Mouse (Mus musculus) megakaryocyte-erythroid progenitor cell, adult 5-6 weeks (primary cell): Measurements from ENCODE around the gene 1810013L24Rik. TPM values are rescaled to one million over a fixed set of nuclear protein-coding genes. Genes with fewer than 3 reads are reported as not detected.
A peak's percentile ranks its signal among the peaks of the same experiment; 100 is the strongest.

ENCODE experiments used
- ATAC-seq: replicated peaks from 2 replicates; pipeline ENCODE4 v1.8.0; 2016; ENCODE audit warnings: mild to moderate bottlenecking, inconsistent platforms; ENCODE audit not compliant: severe bottlenecking, poor library complexity, low FRiP score, low TSS enrichment
- total RNA-seq, 2 experiments: library from RNA; stranded (forward) in 1 of 2; stranded (reverse) in 1 of 2; fragments of 200-1000, 215-1000 nt in 1 of 2; fragments of >200 nt in 1 of 2; fragmentation: Nextera tagmentation in 1 of 2; gene quantifications; 2 replicates each; pipeline ENCODE4 v1.2.3; 2014 to 2017

1810013L24Rik gene
- total RNA-seq (2014; fragmentation: Nextera tagmentation) (45.2 and 52.0 TPM in 2 replicates), total RNA-seq (2017) (45.7 and 54.5 TPM in 2 replicates)

GRCm38 (mm10) chr16:8829564-8830359 lies at the start of gene 1810013L24Rik:
Gene 1810013L24Rik (plus strand): TSS chr16:8830100.
- peak; percentile 91 for ATAC-seq

GRCm38 (mm10) chr16:8780187-8780586 lies 49.7 kb upstream of the 1810013L24Rik start:
- ATAC-seq = no peak

GRCm38 (mm10) chr16:8781191-8781590 lies 48.7 kb upstream of the 1810013L24Rik start:
- ATAC-seq = peak; percentile 66; the same call in 1 of the 2 replicates

GRCm38 (mm10) chr16:8781660-8782059 lies 48.2 kb upstream of the 1810013L24Rik start:
- ATAC-seq = no peak

GRCm38 (mm10) chr16:8783198-8783913 lies 46.5 kb upstream of the 1810013L24Rik start:
- no peak for ATAC-seq

GRCm38 (mm10) chr16:8784753-8785152 lies 45.1 kb upstream of the 1810013L24Rik start:
- ATAC-seq = no peak

GRCm38 (mm10) chr16:8790886-8791285 lies 39.0 kb upstream of the 1810013L24Rik start:
- ATAC-seq = no peak

GRCm38 (mm10) chr16:8791949-8792557 lies 37.8 kb upstream of the 1810013L24Rik start, which contains the start of gene Usp7:
Gene Usp7 (minus strand): TSS chr16:8792308.
- ATAC-seq = no peak

GRCm38 (mm10) chr16:8794952-8795351 lies 34.9 kb upstream of the 1810013L24Rik start:
- peak; percentile 61; the same call in 1 of the 2 replicates for ATAC-seq

- no peak for ATAC-seq
Measured at GRCm38 (mm10) chr16:8795906-8796305, 34.0 kb upstream of the 1810013L24Rik start.

- peak; percentile 70 for ATAC-seq
Measured at GRCm38 (mm10) chr16:8806703-8807102, 23.2 kb upstream of the 1810013L24Rik start.

GRCm38 (mm10) chr16:8810399-8811127 lies 19.3 kb upstream of the 1810013L24Rik start:
- 0 out of 2 replicates have a peak, but pooled peaks have one; percentile 15 for ATAC-seq

- no peak for ATAC-seq
Measured at GRCm38 (mm10) chr16:8817872-8818271, 12.0 kb upstream of the 1810013L24Rik start.

GRCm38 (mm10) chr16:8821429-8821828 lies 8.5 kb upstream of the 1810013L24Rik start:
- ATAC-seq = no peak

GRCm38 (mm10) chr16:8822586-8822985 lies 7.3 kb upstream of the 1810013L24Rik start:
- ATAC-seq = no peak

- 0 out of 2 replicates have a peak, but pooled peaks have one; percentile 19 for ATAC-seq
Measured at GRCm38 (mm10) chr16:8823661-8824060, 6.2 kb upstream of the 1810013L24Rik start.

GRCm38 (mm10) chr16:8827366-8827765 lies 2.5 kb upstream of the 1810013L24Rik start:
- ATAC-seq = no peak

- ATAC-seq = peak; percentile 50
Measured at GRCm38 (mm10) chr16:8828636-8829563, 1.0 kb upstream of the 1810013L24Rik start.
